Mouse (Mus musculus) liver, embryonic 11.5 days (tissue): ENCODE data around the gene Ppp2r5e. TPM values are rescaled to one million over a fixed set of nuclear protein-coding genes. Genes with fewer than 3 reads are reported as not detected.

Source experiments
- ATAC-seq: fragments of 200-750 bp; cut with Nextera tagmentation; replicated peaks from 2 replicates; pipeline ENCODE4 v1.8.0; 2017; ENCODE audit warnings: moderate number of reproducible peaks, mild to moderate bottlenecking, moderate TSS enrichment, moderate library complexity; ENCODE audit not compliant: low FRiP score
- DNase-seq: peaks from one replicate; pipeline ENCODE4 v3.0.0-alpha.2; 2017; ENCODE audit warnings: low spot score
- H3K27ac ChIP-seq: fragments of 300-500 bp; sonication (generic); 2 replicates; pipeline ENCODE4 v1.5.1; 2014; ENCODE audit warnings: mild to moderate bottlenecking, low read depth, low read length, control low read depth
- H3K27me3 ChIP-seq: fragments of 300-500 bp; sonication (generic); replicated peaks from 2 replicates; pipeline ENCODE4 v1.6.1; 2014; ENCODE audit warnings: low read length, mixed read lengths; ENCODE audit not compliant: control insufficient read depth, insufficient read depth
- H3K36me3 ChIP-seq: fragments of 300-500 bp; sonication (generic); 2 replicates; pipeline ENCODE4 v1.6.1; 2014; ENCODE audit warnings: mild to moderate bottlenecking, low read length, moderate library complexity, mixed read lengths; ENCODE audit not compliant: control insufficient read depth, insufficient read depth
- H3K4me1 ChIP-seq: fragments of 300-500 bp; sonication (generic); replicated peaks from 2 replicates; pipeline ENCODE4 v1.6.1; 2014; ENCODE audit warnings: low read length, mixed read lengths; ENCODE audit not compliant: control insufficient read depth, insufficient read depth
- H3K4me2 ChIP-seq: fragments of 300-500 bp; sonication (generic); 2 replicates; pipeline ENCODE4 v1.6.1; 2014; ENCODE audit warnings: mild to moderate bottlenecking, control low read depth, moderate library complexity
- H3K4me3 ChIP-seq: fragments of 300-500 bp; sonication (generic); 2 replicates; pipeline ENCODE4 v1.5.1; 2014; ENCODE audit warnings: low read depth, low read length, control low read depth
- H3K9ac ChIP-seq: fragments of 300-500 bp; sonication (generic); 2 replicates; pipeline ENCODE4 v1.6.1; 2014; ENCODE audit warnings: low read depth, low read length, control low read depth
- H3K9me3 ChIP-seq: fragments of 300-500 bp; sonication (generic); 2 replicates; pipeline ENCODE4 v1.6.1; 2016; ENCODE audit warnings: low read length, inconsistent platforms, mixed read lengths; ENCODE audit not compliant: control insufficient read depth
- WGBS: fragments of 180-500 bp; shearing (Covaris S2); extraction: QIAGEN DNeasy Blood & Tissue Kit; methylation state at CpG from one replicate; pipeline ENCODE4 v1.1.7; 2014; 5-methylcytosine and 5-hydroxymethylcytosine counted together
- polyA plus RNA-seq: library from polyadenylated mRNA; unstranded; fragments of >200 nt; fragmentation: Nextera tagmentation; extraction: Ambion mirVana; gene quantifications from 2 replicates; pipeline ENCODE4 v1.2.1, GENCODE M21; 2014

Gene Ppp2r5e
- polyA plus RNA-seq, 1 experiment from 2014 or later: 10.7 TPM

- Histone ChIP-seq H3K9me3 (no peaks in the 10 kb centered on the region), H3K4me3 (no peak within 1 kb of the TSS), H3K27me3 (no peaks in the 10 kb centered on the region), H3K4me2 (no peak within 1 kb of the TSS), H3K27ac (no peak within 1 kb of the TSS), H3K4me1 (no peaks in the 10 kb centered on the region), H3K9ac (no peak within 1 kb of the TSS), H3K36me3 (no peaks in the 10 kb centered on the region)
- WGBS: 84% methylated on average over 4 of the region's 4 CpGs
- no peak for ATAC-seq
- no peak for DNase-seq
Measured at GRCm38 (mm10) chr12:75416681-75417080, 179.4 kb downstream of the Ppp2r5e start, which contains the start of gene Gphb5. Gphb5 (minus strand) TSS chr12:75416781.

DNA sequence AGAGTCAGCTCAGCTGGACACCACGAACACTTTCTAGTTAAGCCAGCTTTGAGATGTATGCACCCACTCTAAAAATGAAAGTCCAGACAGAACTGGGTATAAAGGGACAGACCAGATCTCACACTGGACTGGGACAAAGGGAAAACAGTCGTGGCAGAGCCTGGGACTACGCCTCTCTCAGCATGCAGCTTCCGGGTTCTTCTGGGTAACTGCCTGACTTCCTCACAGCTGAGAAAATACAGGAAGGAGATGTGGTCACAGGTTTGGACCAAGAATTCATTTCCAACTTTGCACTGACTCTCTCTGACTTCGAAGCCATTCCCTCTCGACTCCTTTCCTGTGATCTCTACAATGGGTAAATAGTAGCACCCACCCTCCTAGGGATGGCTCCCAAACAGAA is 181.1 kb downstream of the Ppp2r5e start:
- Histone ChIP-seq H3K4me3 (no peak overlapping the region), H3K27me3 (no peaks in the 10 kb centered on the region), H3K4me2 (no peak overlapping the region), H3K27ac (no peak overlapping the region), H3K9ac (no peak overlapping the region), H3K9me3 (no peaks in the 10 kb centered on the region), H3K4me1 (no peaks in the 10 kb centered on the region), H3K36me3 (no peaks in the 10 kb centered on the region)
- WGBS: 61% methylated on average over 6 of the region's 6 CpGs
- no peak for DNase-seq
- no peak for ATAC-seq

GRCm38 (mm10) chr12:75412964-75413363 is 183.1 kb downstream of the Ppp2r5e start:
- Histone ChIP-seq H3K9ac (no peak overlapping the region), H3K4me3 (no peak overlapping the region), H3K4me1 (no peaks in the 10 kb centered on the region), H3K4me2 (no peak overlapping the region), H3K36me3 (no peaks in the 10 kb centered on the region), H3K9me3 (no peaks in the 10 kb centered on the region), H3K27me3 (no peaks in the 10 kb centered on the region), H3K27ac (no peak overlapping the region)
- 76% methylated on average over 9 of the region's 9 CpGs for WGBS
- ATAC-seq (no peak), DNase-seq (no peak)

Other genes with a start within 250 kb of the Ppp2r5e start
- gene Gphb5, start 179.5 kb downstream of the Ppp2r5e start, polyA plus RNA-seq: not detected in 2 replicates
- 16.5 and 17.3 TPM in 2 replicates for gene Wdr89, start 73.3 kb upstream of the Ppp2r5e start, polyA plus RNA-seq
- gene Sgpp1, start 139.5 kb upstream of the Ppp2r5e start, polyA plus RNA-seq: 21.0 and 23.6 TPM in 2 replicates
- gene Syne2, start 221.9 kb upstream of the Ppp2r5e start, polyA plus RNA-seq: 17.9 and 21.5 TPM in 2 replicates